Mouse (Mus musculus) midbrain, embryonic 14.5 days (tissue): ENCODE data around the gene Dpf1. TPM values are rescaled to one million over a fixed set of nuclear protein-coding genes. Genes with fewer than 3 reads are reported as not detected.

Experiments
- ATAC-seq: fragments of 200-750 bp; cut with Nextera tagmentation; 2 replicates; pipeline ENCODE4 v1.8.0; 2017; ENCODE audit warnings: moderate number of reproducible peaks, moderate library complexity; ENCODE audit not compliant: low FRiP score, low TSS enrichment
- DNase-seq: peaks from one replicate; pipeline ENCODE4 v3.0.0-alpha.2; 2015
- H3K27ac ChIP-seq: fragments of 300-500 bp; sonication (generic); replicated peaks from 2 replicates; pipeline ENCODE4 v1.5.1; 2014; ENCODE audit warnings: mild to moderate bottlenecking, low read depth, low read length, moderate library complexity
- H3K27me3 ChIP-seq: fragments of 300-500 bp; sonication (generic); 2 replicates; pipeline ENCODE4 v1.6.1; 2014; ENCODE audit warnings: low read length, control low read depth, mixed read lengths; ENCODE audit not compliant: control insufficient read depth, insufficient read depth
- H3K36me3 ChIP-seq: fragments of 300-500 bp; sonication (generic); 2 replicates; pipeline ENCODE4 v1.6.1; 2014; ENCODE audit warnings: low read length, control low read depth; ENCODE audit not compliant: control insufficient read depth, insufficient read depth
- H3K4me1 ChIP-seq: fragments of 300-500 bp; sonication (generic); 2 replicates; pipeline ENCODE4 v1.6.1; 2014; ENCODE audit warnings: mild to moderate bottlenecking, antibody characterized with exemption, low read length, control low read depth; ENCODE audit not compliant: control insufficient read depth, insufficient read depth
- H3K4me2 ChIP-seq: fragments of 300-500 bp; sonication (generic); 2 replicates; pipeline ENCODE4 v1.6.1; 2014; ENCODE audit warnings: mild to moderate bottlenecking, low read length, moderate library complexity
- H3K4me3 ChIP-seq: fragments of 300-500 bp; sonication (generic); replicated peaks from 2 replicates; pipeline ENCODE4 v1.5.1; 2014; ENCODE audit warnings: low read depth, low read length
- H3K9ac ChIP-seq: fragments of 300-500 bp; sonication (generic); replicated peaks from 2 replicates; pipeline ENCODE4 v1.6.1; 2014; ENCODE audit warnings: mild to moderate bottlenecking, low read length, moderate library complexity
- H3K9me3 ChIP-seq: fragments of 300-500 bp; sonication (generic); 2 replicates; pipeline ENCODE4 v1.6.1; 2016; ENCODE audit warnings: low read length, control low read depth, mixed read lengths; ENCODE audit not compliant: control insufficient read depth
- WGBS: fragments of 180-500 bp; shearing (Covaris S2); extraction: QIAGEN DNeasy Blood & Tissue Kit; methylation state at CpG from one replicate; pipeline ENCODE4 v1.1.7; 2014; 5-methylcytosine and 5-hydroxymethylcytosine counted together
- polyA plus RNA-seq: library from polyadenylated mRNA; unstranded; fragments of >200 nt; fragmentation: Nextera tagmentation; extraction: Ambion mirVana; gene quantifications from 2 replicates; pipeline ENCODE4 v1.2.1, GENCODE M21; 2014

The Dpf1 gene
- polyA plus RNA-seq, 1 experiment from 2014 or later, result 203 TPM

- no peak overlapping the region for H3K4me3 ChIP-seq
- whole genome bisulfite sequencing, result 89% methylated on average over 4 of the region's 4 CpGs
- no peak overlapping the region for H3K4me2 ChIP-seq
- no peak for DNase-seq
- H3K9me3 ChIP-seq, result no peaks in the 10 kb centered on the region
- no peak overlapping the region for H3K9ac ChIP-seq
- ATAC-seq, result no peak
- no peaks in the 10 kb centered on the region for H3K36me3 ChIP-seq
- no peaks in the 10 kb centered on the region for H3K27me3 ChIP-seq
- no peaks in the 10 kb centered on the region for H3K4me1 ChIP-seq
- H3K27ac ChIP-seq, result no peak overlapping the region
Observed at GRCm38 (mm10) chr7:29270445-29270844, 33.3 kb upstream of the Dpf1 start.

- ATAC-seq (no peak), DNase-seq (no peak)
- Histone ChIP-seq H3K27ac (no peak overlapping the region), H3K4me3 (no peak overlapping the region), H3K4me1 (no peaks in the 10 kb centered on the region), H3K4me2 (no peak overlapping the region), H3K36me3 (no peaks in the 10 kb centered on the region), H3K9me3 (no peaks in the 10 kb centered on the region), H3K9ac (no peak overlapping the region), H3K27me3 (no peaks in the 10 kb centered on the region)
- 87% methylated on average over 8 of the region's 8 CpGs for WGBS
Observed at GRCm38 (mm10) chr7:29271687-29272465, 31.9 kb upstream of the Dpf1 start.

GRCm38 (mm10) chr7:29276715-29277114 lies 27.0 kb upstream of the Dpf1 start:
- Histone ChIP-seq H3K4me2 (no peak overlapping the region), H3K9ac (no peak overlapping the region), H3K4me1 (peaks cover 3% of the 10 kb centered on the region), H3K27me3 (peaks cover 15% of the 10 kb centered on the region; the same call in 1 of the 2 replicates), H3K4me3 (no peak overlapping the region), H3K36me3 (no peaks in the 10 kb centered on the region), H3K27ac (no peak overlapping the region), H3K9me3 (no peaks in the 10 kb centered on the region)
- 92% methylated on average over 5 of the region's 5 CpGs for WGBS
- DNase-seq, result no peak
- ATAC-seq, result no peak

- H3K36me3 ChIP-seq, result no peaks in the 10 kb centered on the region
- H3K9me3 ChIP-seq, result no peaks in the 10 kb centered on the region
- H3K27ac ChIP-seq, result no peak overlapping the region
- DNase-seq (no peak), ATAC-seq (no peak)
- 92% methylated on average over 4 of the region's 4 CpGs for WGBS
- peaks cover 10% of the 10 kb centered on the region for H3K4me1 ChIP-seq
- H3K27me3 ChIP-seq, result peaks cover 23% of the 10 kb centered on the region
- H3K9ac ChIP-seq, result no peak overlapping the region
- H3K4me2 ChIP-seq, result no peak overlapping the region
- H3K4me3 ChIP-seq, result no peak overlapping the region
Observed at GRCm38 (mm10) chr7:29277510-29277909, 26.2 kb upstream of the Dpf1 start.

- no peak overlapping the region for H3K4me3 ChIP-seq
- no peak overlapping the region for H3K27ac ChIP-seq
- no peak for ATAC-seq
- H3K9me3 ChIP-seq, result no peaks in the 10 kb centered on the region
- H3K27me3 ChIP-seq, result peaks cover 28% of the 10 kb centered on the region
- H3K9ac ChIP-seq, result no peak overlapping the region
- H3K4me1 ChIP-seq, result peaks cover 10% of the 10 kb centered on the region
- no peaks in the 10 kb centered on the region for H3K36me3 ChIP-seq
- no peak for DNase-seq
- H3K4me2 ChIP-seq, result no peak overlapping the region
Observed at GRCm38 (mm10) chr7:29279261-29279660, 24.5 kb upstream of the Dpf1 start.

GRCm38 (mm10) chr7:29279924-29280323 lies 23.8 kb upstream of the Dpf1 start:
- no peak for ATAC-seq
- 95% methylated on average over 8 of the region's 8 CpGs for WGBS

GRCm38 (mm10) chr7:29280801-29281200 lies 22.9 kb upstream of the Dpf1 start:
- Histone ChIP-seq H3K4me2 (peak overlapping the region; percentile 95), H3K4me3 (peak overlapping the region; percentile 48), H3K27ac (no peak overlapping the region), H3K9ac (peak overlapping the region; percentile 52; the same call in 1 of the 2 replicates), H3K4me1 (peaks cover 10% of the 10 kb centered on the region), H3K9me3 (no peaks in the 10 kb centered on the region), H3K36me3 (no peaks in the 10 kb centered on the region), H3K27me3 (peaks cover 28% of the 10 kb centered on the region)
- ATAC-seq, result no peak
- DNase-seq, result no peak
- WGBS, result 17% methylated on average over 13 of the region's 13 CpGs

More at GRCm38 (mm10) chr7:29279924-29280323, 23.8 kb upstream of the Dpf1 start:
- Histone ChIP-seq H3K9me3 (no peaks in the 10 kb centered on the region), H3K27me3 (peaks cover 28% of the 10 kb centered on the region), H3K27ac (no peak overlapping the region), H3K9ac (no peak overlapping the region), H3K4me1 (peaks cover 10% of the 10 kb centered on the region), H3K36me3 (no peaks in the 10 kb centered on the region), H3K4me3 (no peak overlapping the region), H3K4me2 (no peak overlapping the region)
- no peak for DNase-seq

GRCm38 (mm10) chr7:29281201-29282073 lies 22.3 kb upstream of the Dpf1 start, which contains the start of gene Spint2:
TSS of gene Spint2 (minus strand) at chr7:29281912.
- Histone ChIP-seq H3K4me2 (peak within 1 kb of the TSS; percentile 95), H3K27me3 (peaks cover 28% of the 10 kb centered on the region), H3K4me3 (peak within 1 kb of the TSS; percentile 48), H3K36me3 (no peaks in the 10 kb centered on the region), H3K9me3 (no peaks in the 10 kb centered on the region), H3K9ac (peak within 1 kb of the TSS; percentile 52), H3K4me1 (peaks cover 10% of the 10 kb centered on the region), H3K27ac (no peak within 1 kb of the TSS)
- DNase-seq, result peak; percentile 82
- peak; percentile 58 for ATAC-seq
- WGBS, result under 1% methylated on average over 80 of the region's 80 CpGs
